Mouse (Mus musculus) natural killer cell, adult 2 months (primary cell): Measurements from ENCODE around the gene Adra2b.

Experiments
- DNase-seq, 2 experiments: peaks; one replicate each; pipeline ENCODE4 v3.0.0; 2022; ENCODE audit warnings: low spot score in 2 of 2

Adra2b gene

GRCm38 (mm10) chr2:127338833-127339232, 24.2 kb upstream of the Adra2b start:
- DNase-seq = peak; percentile 80 to 85

GRCm38 (mm10) chr2:127339262-127339661, 23.7 kb upstream of the Adra2b start:
- DNase-seq = no peak

- peak; percentile 55 to 69 for DNase-seq
These were observed 21.8 kb upstream of the Adra2b start for GRCm38 (mm10) chr2:127341159-127341558.

GRCm38 (mm10) chr2:127346334-127346733, 16.7 kb upstream of the Adra2b start:
- peak in 1 of 2 experiments; percentile 41 for DNase-seq

- DNase-seq = no peak
These were observed 15.6 kb upstream of the Adra2b start for GRCm38 (mm10) chr2:127347147-127347985.

- no peak for DNase-seq
These were observed 9.1 kb upstream of the Adra2b start for GRCm38 (mm10) chr2:127353881-127354280.

GRCm38 (mm10) chr2:127363282-127363652, 259 bp downstream of the Adra2b start:
- no peak for DNase-seq

- DNase-seq = peak in 1 of 2 experiments; percentile 10
These were observed 688 bp downstream of the Adra2b start for GRCm38 (mm10) chr2:127363696-127364095.

GRCm38 (mm10) chr2:127364452-127364851, 1.4 kb downstream of the Adra2b start:
- DNase-seq = no peak

- DNase-seq = no peak
These were observed 4.3 kb downstream of the Adra2b start for GRCm38 (mm10) chr2:127367126-127367820.

- DNase-seq = no peak
These were observed 6.8 kb downstream of the Adra2b start for GRCm38 (mm10) chr2:127369703-127370376.

GRCm38 (mm10) chr2:127370561-127371483, 7.8 kb downstream of the Adra2b start:
- no peak for DNase-seq

GRCm38 (mm10) chr2:127371484-127371861, 8.5 kb downstream of the Adra2b start:
- no peak for DNase-seq

GRCm38 (mm10) chr2:127372082-127372481, 9.1 kb downstream of the Adra2b start:
- DNase-seq = no peak

GRCm38 (mm10) chr2:127374131-127374530, 11.1 kb downstream of the Adra2b start:
- DNase-seq = no peak

GRCm38 (mm10) chr2:127375087-127375486, 12.1 kb downstream of the Adra2b start:
- no peak for DNase-seq

- DNase-seq = peak; percentile 7 to 21
These were observed 12.8 kb downstream of the Adra2b start for GRCm38 (mm10) chr2:127375759-127376341.

- no peak for DNase-seq
These were observed 13.5 kb downstream of the Adra2b start for GRCm38 (mm10) chr2:127376423-127377051.

- no peak for DNase-seq
These were observed 15.1 kb downstream of the Adra2b start for GRCm38 (mm10) chr2:127377942-127378610.

GRCm38 (mm10) chr2:127378611-127378990, 15.6 kb downstream of the Adra2b start:
- no peak for DNase-seq
